Mouse (Mus musculus): ENCODE results near the gene 4922502D21Rik. TPM values are rescaled to one million over a fixed set of nuclear protein-coding genes. Genes with fewer than 3 reads are reported as not detected.

Gene 4922502D21Rik
- total RNA-seq, 1 experiment, result not detected

DNA sequence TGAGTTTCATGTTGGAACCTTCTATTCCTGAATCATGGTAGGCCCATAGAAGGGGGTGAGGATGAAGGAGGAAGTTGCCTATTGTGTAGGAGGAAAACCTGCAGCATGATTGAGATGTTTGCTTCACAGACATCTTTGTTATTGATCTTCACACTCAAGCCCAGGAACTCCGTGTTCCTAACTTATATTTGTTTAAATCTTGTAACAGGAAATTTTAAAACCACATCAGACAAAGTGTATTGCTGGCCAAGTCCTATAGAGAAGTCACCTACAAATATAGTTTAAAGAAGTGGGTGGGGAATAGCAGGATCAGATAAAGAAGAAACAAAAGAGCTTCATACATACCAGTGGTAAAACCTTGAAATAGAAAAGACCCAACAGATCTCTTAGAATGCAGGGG lies 27.4 kb downstream of the 4922502D21Rik start:
- no peaks in the 10 kb centered on the region for H3K9me3 ChIP-seq (ENCODE audit: control insufficient read depth, insufficient read depth, low read depth, low read length)
- no peak overlapping the region for H3K9ac ChIP-seq (ENCODE audit: insufficient read depth, low read depth, low read length, poor library complexity, severe bottlenecking)
- H3K4me3 ChIP-seq (ENCODE audit: insufficient read depth in 1 of 2, low read depth in 1 of 2, low read length in 2 of 2, poor library complexity in 1 of 2, severe bottlenecking in 1 of 2), result no peak overlapping the region
- H3K27ac ChIP-seq (ENCODE audit: insufficient read depth, low read depth, low read length, poor library complexity, severe bottlenecking), result no peak overlapping the region
- DNase-seq (ENCODE audit: low read depth, low spot score), result no peak
- H3K4me1 ChIP-seq (ENCODE audit: control insufficient read depth in 2 of 2, insufficient read depth in 2 of 2, low read length in 2 of 2, poor library complexity in 1 of 2), result no peaks in the 10 kb centered on the region
- no peak for TF ChIP-seq ZC3H11A (IDR thresholded peaks at IDR 0.05; ENCODE audit: borderline replicate concordance, low read depth, low read length)
- TF ChIP-seq ZNF384 (IDR thresholded peaks at IDR 0.05; ENCODE audit: low read depth, low read length), result no peak
- H3K36me3 ChIP-seq (ENCODE audit: control insufficient read depth, insufficient read depth, low read length, poor library complexity, severe bottlenecking), result no peaks in the 10 kb centered on the region
- in situ Hi-C loops (cut with MboI; ENCODE audit: low sequenced_read_pairs in 2 of 2, unreplicated experiment in 2 of 2), result no loop called here

DNA sequence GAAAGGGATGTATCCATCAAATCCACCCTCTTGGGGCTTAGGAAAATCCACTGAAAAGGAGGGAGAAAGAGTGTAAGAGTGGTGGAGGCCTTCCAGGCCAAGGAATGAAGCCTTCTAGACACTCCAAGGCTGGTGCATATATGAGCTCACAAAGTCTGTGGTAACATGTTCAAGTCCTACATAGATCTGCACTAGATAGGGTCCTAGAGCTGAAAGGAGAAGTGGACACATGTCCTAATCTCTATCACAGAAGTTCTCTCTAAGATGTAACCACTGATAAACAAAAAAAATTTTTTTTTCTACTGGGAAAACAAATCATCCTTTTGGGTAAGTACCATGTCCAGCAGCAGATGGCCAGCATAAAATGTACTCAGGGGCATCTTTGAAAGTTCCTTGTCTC lies 42.9 kb downstream of the 4922502D21Rik start:
- in situ Hi-C loops (cut with MboI; ENCODE audit: low sequenced_read_pairs in 2 of 2, unreplicated experiment in 2 of 2), result no loop called here
- DNase-seq (ENCODE audit: low read depth, low spot score), result no peak
- Histone ChIP-seq H3K9me3 (ENCODE audit: control insufficient read depth, insufficient read depth, low read depth, low read length) (no peaks in the 10 kb centered on the region), H3K9ac (ENCODE audit: insufficient read depth, low read depth, low read length, poor library complexity, severe bottlenecking) (no peak overlapping the region), H3K27ac (ENCODE audit: insufficient read depth, low read depth, low read length, poor library complexity, severe bottlenecking) (no peak overlapping the region), H3K36me3 (ENCODE audit: control insufficient read depth, insufficient read depth, low read length, poor library complexity, severe bottlenecking) (no peaks in the 10 kb centered on the region), H3K4me3 (ENCODE audit: insufficient read depth in 1 of 2, low read depth in 1 of 2, low read length in 2 of 2, poor library complexity in 1 of 2, severe bottlenecking in 1 of 2) (no peak overlapping the region), H3K4me1 (ENCODE audit: control insufficient read depth in 2 of 2, insufficient read depth in 2 of 2, low read length in 2 of 2, poor library complexity in 1 of 2) (no peaks in the 10 kb centered on the region)
- TF ChIP-seq ZNF384 (IDR thresholded peaks at IDR 0.05; ENCODE audit: low read depth, low read length) (no peak), MAFK (IDR thresholded peaks at IDR 0.05; ENCODE audit: insufficient read depth, low read depth, low read length) (no peak), CHD2 (IDR thresholded peaks at IDR 0.05; ENCODE audit: low read depth, low read length) (no peak), HCFC1 (IDR thresholded peaks at IDR 0.05; ENCODE audit: borderline replicate concordance, insufficient read depth, low read length) (no peak), ZC3H11A (IDR thresholded peaks at IDR 0.05; ENCODE audit: borderline replicate concordance, low read depth, low read length) (no peak)

DNA sequence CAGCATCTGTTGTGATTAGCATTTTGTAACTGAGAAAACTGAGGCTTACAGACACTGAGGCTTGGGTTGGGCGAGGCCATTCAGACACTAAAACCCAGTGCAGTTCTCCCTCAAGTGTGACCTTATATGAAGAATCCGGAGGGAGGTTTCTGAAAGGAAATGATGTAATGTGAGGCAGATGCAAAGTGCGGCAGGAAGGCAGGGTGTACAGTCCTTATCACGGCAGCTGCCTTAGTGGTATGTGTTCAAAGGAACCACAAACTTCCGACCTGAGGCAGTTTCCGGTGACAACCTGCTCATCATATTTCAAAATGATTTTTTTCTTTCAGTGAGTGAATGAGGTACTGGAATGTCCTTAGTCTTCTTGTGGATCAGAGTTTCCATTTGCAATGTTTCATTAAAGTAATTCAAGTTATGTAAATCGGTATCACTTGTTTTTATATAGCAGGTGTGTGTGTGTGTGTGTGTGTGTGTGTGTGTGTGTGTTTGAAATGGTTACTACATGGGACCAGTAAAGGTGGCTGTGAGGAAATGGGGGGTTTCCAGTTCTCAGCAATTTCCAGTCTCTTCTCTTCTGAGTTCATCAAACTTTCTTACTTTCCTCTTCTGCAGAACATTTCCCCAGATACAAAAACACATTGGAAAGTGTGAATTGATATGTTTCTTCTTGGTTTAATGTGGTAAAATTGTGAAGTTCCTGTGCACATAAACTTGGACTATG lies 47.1 kb downstream of the 4922502D21Rik start:
- Histone ChIP-seq H3K4me1 (ENCODE audit: control insufficient read depth in 2 of 2, insufficient read depth in 2 of 2, low read length in 2 of 2, poor library complexity in 1 of 2) (no peaks in the 10 kb centered on the region), H3K4me3 (ENCODE audit: insufficient read depth in 1 of 2, low read depth in 1 of 2, low read length in 2 of 2, poor library complexity in 1 of 2, severe bottlenecking in 1 of 2) (no peak overlapping the region), H3K9ac (ENCODE audit: insufficient read depth, low read depth, low read length, poor library complexity, severe bottlenecking) (no peak overlapping the region), H3K9me3 (ENCODE audit: control insufficient read depth, insufficient read depth, low read depth, low read length) (no peaks in the 10 kb centered on the region), H3K36me3 (ENCODE audit: control insufficient read depth, insufficient read depth, low read length, poor library complexity, severe bottlenecking) (no peaks in the 10 kb centered on the region), H3K27ac (ENCODE audit: insufficient read depth, low read depth, low read length, poor library complexity, severe bottlenecking) (no peak overlapping the region)
- TF ChIP-seq CHD2 (IDR thresholded peaks at IDR 0.05; ENCODE audit: low read depth, low read length), result no peak
- no peak for TF ChIP-seq MAFK (IDR thresholded peaks at IDR 0.05; ENCODE audit: insufficient read depth, low read depth, low read length)
- no peak for TF ChIP-seq ZC3H11A (IDR thresholded peaks at IDR 0.05; ENCODE audit: borderline replicate concordance, low read depth, low read length)
- no peak for TF ChIP-seq HCFC1 (IDR thresholded peaks at IDR 0.05; ENCODE audit: borderline replicate concordance, insufficient read depth, low read length)
- no peak for TF ChIP-seq ZNF384 (IDR thresholded peaks at IDR 0.05; ENCODE audit: low read depth, low read length)
- no peak for DNase-seq (ENCODE audit: low read depth, low spot score)
- in situ Hi-C loops (cut with MboI; ENCODE audit: low sequenced_read_pairs in 2 of 2, unreplicated experiment in 2 of 2), result no loop called here

DNA sequence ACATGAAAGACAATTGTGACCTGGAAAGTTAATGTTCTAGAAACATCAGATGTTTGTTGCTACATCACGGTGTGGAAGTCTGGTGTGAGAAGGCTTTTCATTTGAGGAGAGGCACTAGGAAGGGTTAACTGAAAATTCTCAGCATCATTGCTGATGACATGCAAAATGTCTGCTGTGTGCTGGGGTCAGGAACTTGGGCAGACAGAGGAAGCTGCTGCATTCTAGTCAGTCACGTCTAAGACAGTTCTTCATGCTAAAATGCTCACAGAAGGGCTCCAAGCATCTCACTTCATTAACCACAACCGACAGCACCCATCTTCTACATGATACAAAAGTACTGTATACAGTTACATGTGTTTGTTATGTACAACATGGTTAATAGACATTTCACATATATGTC lies 48.3 kb downstream of the 4922502D21Rik start:
- DNase-seq (ENCODE audit: low read depth, low spot score), result no peak
- Histone ChIP-seq H3K27ac (ENCODE audit: insufficient read depth, low read depth, low read length, poor library complexity, severe bottlenecking) (no peak overlapping the region), H3K4me1 (ENCODE audit: control insufficient read depth in 2 of 2, insufficient read depth in 2 of 2, low read length in 2 of 2, poor library complexity in 1 of 2) (no peaks in the 10 kb centered on the region), H3K4me3 (ENCODE audit: insufficient read depth in 1 of 2, low read depth in 1 of 2, low read length in 2 of 2, poor library complexity in 1 of 2, severe bottlenecking in 1 of 2) (no peak overlapping the region), H3K9me3 (ENCODE audit: control insufficient read depth, insufficient read depth, low read depth, low read length) (no peaks in the 10 kb centered on the region), H3K36me3 (ENCODE audit: control insufficient read depth, insufficient read depth, low read length, poor library complexity, severe bottlenecking) (no peaks in the 10 kb centered on the region), H3K9ac (ENCODE audit: insufficient read depth, low read depth, low read length, poor library complexity, severe bottlenecking) (no peak overlapping the region)
- no peak for TF ChIP-seq ZC3H11A (IDR thresholded peaks at IDR 0.05; ENCODE audit: borderline replicate concordance, low read depth, low read length)
- TF ChIP-seq HCFC1 (IDR thresholded peaks at IDR 0.05; ENCODE audit: borderline replicate concordance, insufficient read depth, low read length), result no peak
- no peak for TF ChIP-seq CHD2 (IDR thresholded peaks at IDR 0.05; ENCODE audit: low read depth, low read length)
- no peak for TF ChIP-seq ZNF384 (IDR thresholded peaks at IDR 0.05; ENCODE audit: low read depth, low read length)
- TF ChIP-seq MAFK (IDR thresholded peaks at IDR 0.05; ENCODE audit: insufficient read depth, low read depth, low read length), result no peak
- in situ Hi-C loops (cut with MboI; ENCODE audit: low sequenced_read_pairs in 2 of 2, unreplicated experiment in 2 of 2), result no loop called here

DNA sequence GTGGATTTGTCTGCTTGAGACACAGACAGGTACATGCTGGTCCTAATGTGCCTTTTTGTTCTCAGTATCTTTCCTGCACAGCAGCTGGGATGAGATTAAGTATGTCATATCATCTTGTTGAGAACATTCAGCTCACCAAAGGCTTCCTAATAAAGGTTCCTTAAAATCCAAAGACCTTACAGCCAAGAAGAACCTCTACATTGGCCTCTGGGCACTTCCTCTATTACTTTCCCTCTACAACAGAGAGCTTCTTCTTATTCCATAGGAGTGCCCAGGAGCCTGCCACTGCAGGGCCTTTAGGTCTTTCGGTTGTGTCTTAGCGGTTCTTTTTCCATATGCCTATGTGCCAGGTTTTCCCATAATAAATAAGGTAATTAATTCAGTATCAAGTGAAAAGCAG lies 55.1 kb downstream of the 4922502D21Rik start:
- no peaks in the 10 kb centered on the region for H3K4me1 ChIP-seq (ENCODE audit: control insufficient read depth in 2 of 2, insufficient read depth in 2 of 2, low read length in 2 of 2, poor library complexity in 1 of 2)
- TF ChIP-seq CHD2 (IDR thresholded peaks at IDR 0.05; ENCODE audit: low read depth, low read length) (no peak), HCFC1 (IDR thresholded peaks at IDR 0.05; ENCODE audit: borderline replicate concordance, insufficient read depth, low read length) (no peak), ZNF384 (IDR thresholded peaks at IDR 0.05; ENCODE audit: low read depth, low read length) (no peak)
- DNase-seq (ENCODE audit: low read depth, low spot score), result no peak
- H3K36me3 ChIP-seq (ENCODE audit: control insufficient read depth, insufficient read depth, low read length, poor library complexity, severe bottlenecking), result no peaks in the 10 kb centered on the region
- H3K9me3 ChIP-seq (ENCODE audit: control insufficient read depth, insufficient read depth, low read depth, low read length), result no peaks in the 10 kb centered on the region
- no peak overlapping the region for H3K27ac ChIP-seq (ENCODE audit: insufficient read depth, low read depth, low read length, poor library complexity, severe bottlenecking)
- H3K4me3 ChIP-seq (ENCODE audit: insufficient read depth in 1 of 2, low read depth in 1 of 2, low read length in 2 of 2, poor library complexity in 1 of 2, severe bottlenecking in 1 of 2), result no peak overlapping the region
- in situ Hi-C loops (cut with MboI; ENCODE audit: low sequenced_read_pairs in 2 of 2, unreplicated experiment in 2 of 2), result no loop called here
- H3K9ac ChIP-seq (ENCODE audit: insufficient read depth, low read depth, low read length, poor library complexity, severe bottlenecking), result no peak overlapping the region

Data from ES-E14 (cell line).